Mouse (Mus musculus): Measurements from ENCODE around the gene 2610318N02Rik.

The 2610318N02Rik gene

DNA sequence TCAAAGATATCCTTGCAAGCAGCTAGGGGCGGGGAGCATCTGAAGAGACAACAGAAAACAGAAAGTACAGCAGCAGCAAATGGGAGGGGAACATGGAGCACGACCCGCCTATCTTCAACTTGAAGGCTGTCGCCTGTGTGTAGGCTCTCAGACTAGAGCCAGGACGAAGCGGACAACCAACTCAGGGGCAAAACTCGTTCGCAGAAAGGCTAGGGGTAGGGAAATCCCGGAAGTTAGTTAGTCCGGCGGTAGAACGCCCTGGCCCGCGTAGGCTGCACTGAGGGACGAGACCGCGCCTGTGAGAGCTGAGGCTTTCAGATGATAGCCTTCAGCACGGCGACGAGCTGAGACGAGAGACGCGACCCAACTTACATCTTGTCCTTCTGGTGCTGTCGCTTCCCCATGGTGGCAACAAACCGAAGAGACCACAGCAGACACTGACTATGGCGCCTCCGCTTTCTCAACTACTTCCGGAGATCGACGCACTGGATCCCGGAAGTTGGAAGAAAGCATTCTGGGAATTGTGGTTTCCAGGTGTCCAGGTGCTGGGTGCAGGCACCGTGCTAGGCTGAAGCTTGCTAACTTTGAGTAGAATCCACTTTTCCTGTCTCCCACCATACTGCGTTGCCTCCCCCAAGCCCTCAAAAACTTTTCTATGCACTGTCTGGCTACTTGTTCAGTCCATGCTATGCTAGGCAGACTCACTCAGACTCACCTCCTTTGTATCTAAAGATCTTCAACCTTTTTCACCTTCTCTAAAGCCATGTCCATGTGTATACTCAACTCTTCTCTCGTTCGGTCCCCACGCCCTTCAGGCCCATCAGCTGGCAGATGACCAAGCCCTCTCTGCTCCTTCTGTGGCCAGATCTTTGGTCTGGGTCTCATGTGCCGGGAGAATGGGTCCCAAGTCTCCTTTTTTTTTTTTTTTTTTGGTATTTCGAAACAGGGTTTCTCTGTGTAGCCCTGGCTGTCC, 13.9 kb downstream of the 2610318N02Rik start, which contains the start of gene Ppil2:
Gene Ppil2 (minus strand): TSS at position 487 of the 973 bp plus-strand sequence.
- DNase-seq (ENCODE audit: low spot score in 2 of 2), result peak; percentile 64 to 76

DNA sequence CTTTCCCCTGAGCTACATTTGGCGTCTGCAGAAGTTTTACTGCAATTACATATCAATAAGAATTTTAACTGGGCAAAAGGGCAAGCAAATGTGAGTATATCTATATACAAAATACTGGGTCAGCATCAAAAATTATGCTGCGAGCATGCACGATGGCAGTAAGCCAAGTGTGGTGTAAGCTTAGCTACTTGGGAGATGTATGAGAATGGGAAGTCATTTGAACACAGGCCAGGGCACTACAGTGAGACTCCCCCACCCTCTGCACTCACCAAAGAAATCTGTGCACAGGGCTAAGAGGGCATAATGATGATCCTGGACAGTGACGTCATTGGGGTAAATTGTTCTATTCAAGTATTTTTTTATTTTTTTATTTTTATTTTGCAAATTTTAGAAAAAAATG, 20.4 kb downstream of the 2610318N02Rik start:
- DNase-seq (ENCODE audit: low spot score in 2 of 2), result no peak

DNA sequence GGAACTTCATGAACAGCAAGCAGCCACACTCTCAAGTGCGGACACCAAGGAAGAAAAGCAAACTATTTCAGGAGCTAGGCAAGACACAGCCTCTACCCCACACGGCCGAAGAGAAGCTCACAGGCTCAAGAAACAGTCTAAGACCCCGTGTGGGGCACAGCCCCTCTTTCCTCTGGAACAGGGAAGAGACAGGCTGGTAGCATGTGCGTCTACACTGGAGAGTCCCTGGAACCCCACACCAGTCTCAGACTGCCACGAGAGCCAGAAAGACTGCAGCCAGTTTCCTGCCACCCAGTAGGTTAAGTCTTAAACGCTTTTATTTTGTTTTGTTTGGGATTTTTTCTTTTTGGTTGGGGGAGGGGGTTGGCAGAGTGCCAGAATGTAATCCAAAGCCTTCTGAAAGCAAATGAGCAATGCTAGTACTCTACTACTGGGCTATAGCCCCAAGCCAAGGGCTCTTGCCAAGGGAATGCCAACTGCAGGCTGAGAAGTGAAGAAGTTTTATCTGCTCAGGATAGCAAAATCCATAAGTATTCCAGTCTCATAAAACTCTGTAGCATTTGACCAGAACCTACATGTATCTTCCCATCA, 22.2 kb downstream of the 2610318N02Rik start:
- DNase-seq (ENCODE audit: low spot score in 2 of 2), result no peak

DNA sequence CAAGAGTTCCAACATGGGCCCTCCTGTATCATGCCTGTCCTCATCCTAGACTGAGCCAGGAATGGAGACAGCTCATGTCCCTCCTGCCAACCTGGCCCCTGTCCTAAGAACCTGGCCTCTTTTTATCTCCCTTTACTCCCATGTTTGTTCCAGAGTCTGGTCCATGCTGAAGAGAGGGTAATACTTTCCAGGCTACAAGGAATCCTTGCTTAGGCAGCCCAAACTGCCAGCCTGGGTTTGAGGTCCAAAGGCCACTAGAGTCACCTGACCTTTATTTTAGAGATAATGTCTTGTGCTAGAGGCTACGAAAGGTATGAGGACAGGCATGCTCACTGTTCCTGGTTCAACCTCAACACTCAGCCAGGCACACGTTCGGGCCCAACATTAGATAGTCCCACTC, 28.0 kb downstream of the 2610318N02Rik start:
- no peak for DNase-seq (ENCODE audit: low spot score in 2 of 2)

DNA sequence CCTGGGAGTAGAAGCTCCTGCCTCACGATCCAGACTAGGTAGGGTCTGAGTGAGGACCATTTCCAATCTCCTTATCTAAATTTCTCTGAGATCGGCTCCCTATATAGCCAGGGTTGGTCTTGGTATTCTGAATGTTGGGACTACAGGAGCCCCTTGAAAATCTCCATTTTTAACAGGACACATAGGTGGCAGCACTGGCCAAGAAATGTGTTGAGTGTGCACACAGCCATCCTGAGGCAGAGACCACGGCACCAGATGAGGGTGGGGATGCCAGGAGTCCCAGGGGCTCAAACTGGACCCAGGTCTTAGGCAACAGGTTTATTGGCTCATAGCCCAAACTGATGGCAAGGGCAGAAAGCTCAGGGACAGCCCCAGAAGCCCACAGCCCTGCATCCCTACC, 36.6 kb downstream of the 2610318N02Rik start:
- DNase-seq (ENCODE audit: low spot score in 2 of 2), result no peak

DNA sequence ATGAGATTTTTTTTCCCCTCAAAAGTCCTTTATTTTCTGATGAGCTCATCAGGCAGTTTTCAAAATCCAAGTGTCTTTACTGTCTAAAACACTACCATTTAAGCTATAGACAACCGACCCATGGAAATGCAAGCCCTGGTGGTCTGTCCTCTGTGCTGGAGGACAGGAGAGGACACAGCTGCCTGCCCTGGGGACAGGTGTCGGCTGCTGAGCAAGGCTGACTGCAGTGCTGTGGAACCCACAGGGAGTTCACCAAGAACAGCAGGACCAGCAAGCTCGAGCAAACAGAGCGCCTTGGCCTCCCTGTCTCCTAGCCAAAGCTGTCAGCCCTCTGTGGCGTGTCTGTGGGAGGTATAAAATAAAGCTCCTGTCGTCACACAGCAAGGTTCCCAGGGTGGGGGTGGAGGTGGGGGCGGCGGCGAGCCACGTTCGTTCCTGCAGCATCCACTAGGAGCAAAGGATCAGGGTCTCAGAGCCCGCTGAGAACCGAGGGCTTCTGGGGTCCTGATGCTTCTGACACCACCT, 38.2 kb downstream of the 2610318N02Rik start:
- DNase-seq (ENCODE audit: low spot score in 2 of 2), result no peak

DNA sequence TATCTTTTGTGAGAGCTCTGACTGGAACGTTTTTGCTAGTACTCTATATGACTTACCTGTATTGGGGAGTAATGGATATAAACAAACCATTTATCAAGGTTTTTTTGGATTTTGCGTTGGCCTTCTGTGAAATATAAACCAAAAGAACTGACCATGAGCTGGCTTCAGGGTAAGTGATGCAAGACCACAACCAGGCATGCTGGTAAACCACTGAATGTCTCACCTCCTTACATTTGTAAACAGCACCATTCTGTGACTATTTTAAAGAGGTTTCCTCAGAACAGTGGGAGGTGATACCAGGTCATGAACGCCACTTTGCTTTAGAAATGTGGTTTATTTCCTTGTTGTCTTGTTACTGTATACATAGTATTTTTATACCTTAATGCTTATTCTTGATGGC, 38.7 kb downstream of the 2610318N02Rik start:
- no peak for DNase-seq (ENCODE audit: low spot score in 2 of 2)

DNA sequence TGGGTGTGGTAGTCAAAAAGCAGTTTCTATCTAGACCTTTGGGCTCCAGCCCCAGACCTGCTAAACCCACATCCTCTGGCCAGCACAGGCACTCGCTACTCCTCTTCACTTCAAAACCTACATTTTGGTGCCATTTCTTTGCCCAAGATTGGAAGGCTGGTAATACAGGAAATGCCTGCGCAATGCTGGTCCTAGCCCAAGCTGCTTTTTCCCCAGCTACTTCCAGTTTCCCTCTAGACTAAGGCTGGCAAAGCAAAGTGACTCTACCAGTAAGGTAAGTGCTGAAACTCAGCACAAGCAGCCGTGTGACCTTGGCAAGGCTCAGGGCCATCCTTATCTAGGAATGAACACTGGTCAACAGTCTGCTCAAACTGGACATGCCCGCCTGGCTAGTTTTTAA, 39.3 kb downstream of the 2610318N02Rik start:
- DNase-seq (ENCODE audit: low spot score in 2 of 2), result no peak

DNA sequence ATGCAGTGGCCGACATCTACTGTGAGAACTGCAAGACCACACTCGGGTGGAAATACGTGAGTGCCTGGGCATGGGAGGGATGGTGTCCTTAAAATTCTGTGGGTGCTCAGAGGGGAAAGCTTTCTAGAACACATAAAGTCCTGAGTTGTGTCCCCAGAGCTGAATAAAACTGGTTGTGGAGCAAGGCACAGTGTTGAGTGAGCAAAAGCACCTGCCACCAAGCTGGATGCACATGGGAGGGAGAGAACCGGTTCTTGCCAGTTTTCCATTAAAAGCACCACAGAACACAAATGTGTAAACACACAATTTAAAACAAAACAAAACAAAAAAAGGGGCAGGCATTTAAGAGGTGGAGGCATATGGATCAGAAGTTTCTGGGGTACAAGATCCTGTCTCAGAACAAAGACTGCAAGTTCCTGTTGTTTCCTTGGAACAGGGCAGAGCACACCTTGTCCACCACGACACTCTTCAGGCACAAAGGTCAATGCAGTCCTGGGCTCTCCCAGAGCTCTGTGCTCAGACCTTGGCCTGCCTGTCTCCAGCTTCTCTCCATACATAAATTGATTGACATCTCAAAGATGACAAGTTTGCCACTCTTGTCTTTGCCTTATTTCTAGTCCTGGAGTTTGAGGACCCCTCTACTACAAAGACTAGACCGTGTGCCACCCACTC, 42.7 kb downstream of the 2610318N02Rik start:
- no peak for DNase-seq (ENCODE audit: low spot score in 2 of 2)

DNA sequence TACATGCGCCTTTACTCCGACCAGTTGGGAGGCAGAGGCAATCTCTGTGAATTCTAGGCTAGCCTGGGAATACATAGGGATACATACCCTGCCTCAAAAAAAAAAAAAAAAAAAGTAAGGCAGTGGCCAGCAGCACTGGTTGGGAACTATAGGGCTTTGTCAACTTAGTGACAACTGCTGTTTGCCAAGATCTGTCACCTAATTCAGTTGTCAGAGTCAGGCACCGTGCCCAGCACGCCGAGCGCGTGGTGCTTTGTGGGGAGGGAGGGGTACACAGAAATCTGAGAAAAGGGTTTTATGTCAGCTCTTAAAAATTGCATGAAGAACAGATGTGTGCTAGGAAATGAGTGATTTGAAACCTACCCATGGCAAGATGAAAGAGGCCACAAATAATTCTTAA, 46.9 kb downstream of the 2610318N02Rik start:
- DNase-seq (ENCODE audit: low spot score in 2 of 2), result no peak

DNA sequence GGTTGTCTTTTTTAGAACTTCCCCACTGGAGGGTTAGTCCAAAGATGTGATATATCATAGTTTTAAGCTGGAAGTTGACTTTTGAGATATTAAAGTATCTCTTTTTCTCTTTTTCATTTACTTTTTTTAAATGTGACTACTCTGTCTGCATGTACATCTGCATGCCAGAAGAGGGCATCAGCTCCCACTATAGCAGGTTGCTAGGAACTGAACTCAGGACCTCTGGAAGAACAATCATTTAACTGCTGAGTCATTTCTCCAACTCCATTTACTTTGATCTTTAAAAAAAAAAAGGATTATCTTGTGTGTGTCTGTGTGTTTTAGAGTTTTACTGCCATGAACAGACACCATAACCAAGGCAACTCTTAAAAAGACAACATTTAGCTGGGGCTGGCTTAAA, 48.1 kb downstream of the 2610318N02Rik start:
- no peak for DNase-seq (ENCODE audit: low spot score in 2 of 2)

DNA sequence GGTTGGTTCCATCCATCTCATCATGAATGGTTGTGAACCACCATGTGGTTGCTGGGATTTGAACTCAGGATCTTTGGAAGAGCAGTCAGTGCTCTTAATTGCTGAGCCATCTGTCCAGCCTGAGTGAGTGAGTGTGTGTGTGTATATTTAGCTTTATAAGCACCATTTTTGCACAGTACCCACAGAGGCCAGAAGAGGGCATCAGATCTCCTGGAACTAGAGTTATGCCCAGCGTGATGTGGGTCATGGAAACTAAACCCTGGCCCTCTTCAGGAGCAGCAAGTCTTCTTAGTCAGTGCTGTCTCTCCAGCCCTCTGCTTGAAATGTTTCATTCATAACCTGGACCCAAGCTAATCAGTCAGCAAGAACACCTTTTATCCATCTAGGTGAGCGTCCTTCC, 48.7 kb downstream of the 2610318N02Rik start:
- no peak for DNase-seq (ENCODE audit: low spot score in 2 of 2)

DNA sequence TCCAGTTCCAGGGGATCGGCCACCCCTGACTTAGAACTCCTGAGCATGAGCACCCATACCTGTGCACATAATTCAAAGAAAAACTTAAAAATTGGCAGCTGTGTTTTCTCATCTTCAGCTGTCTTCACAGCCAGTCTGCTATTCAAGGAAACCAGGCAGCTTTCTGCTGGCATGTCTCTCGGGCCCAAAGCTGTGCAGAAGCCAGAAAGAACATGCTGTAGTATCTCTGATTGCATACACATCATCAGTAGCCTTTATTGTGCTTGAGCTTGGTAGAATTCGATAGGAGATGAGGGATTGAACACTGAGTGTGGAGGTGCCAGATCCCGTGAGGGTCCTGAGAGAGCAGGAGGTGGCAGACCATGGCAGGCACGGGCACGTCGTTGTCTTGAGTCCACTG, 52.0 kb downstream of the 2610318N02Rik start:
- no peak for DNase-seq (ENCODE audit: low spot score in 2 of 2)

DNA sequence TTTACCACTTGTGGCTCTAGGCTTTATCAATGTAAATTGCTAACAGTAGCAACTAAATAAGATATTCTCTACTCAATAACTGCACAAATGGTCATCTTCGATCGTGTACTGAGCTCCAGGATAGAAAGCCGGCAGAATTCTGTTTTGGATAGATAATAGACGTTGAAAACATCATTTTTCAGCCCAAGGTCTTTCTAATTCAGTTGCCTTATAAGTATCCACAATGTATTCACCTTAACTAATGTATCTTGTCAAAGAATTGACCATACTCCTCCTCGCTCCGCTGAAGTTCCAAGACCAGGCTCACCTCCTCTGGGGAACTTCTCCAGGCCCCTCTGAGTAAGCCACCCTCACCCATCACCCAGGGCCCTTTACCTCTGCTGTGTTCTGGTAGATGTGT, 54.3 kb downstream of the 2610318N02Rik start:
- no peak for DNase-seq (ENCODE audit: low spot score in 2 of 2)

DNA sequence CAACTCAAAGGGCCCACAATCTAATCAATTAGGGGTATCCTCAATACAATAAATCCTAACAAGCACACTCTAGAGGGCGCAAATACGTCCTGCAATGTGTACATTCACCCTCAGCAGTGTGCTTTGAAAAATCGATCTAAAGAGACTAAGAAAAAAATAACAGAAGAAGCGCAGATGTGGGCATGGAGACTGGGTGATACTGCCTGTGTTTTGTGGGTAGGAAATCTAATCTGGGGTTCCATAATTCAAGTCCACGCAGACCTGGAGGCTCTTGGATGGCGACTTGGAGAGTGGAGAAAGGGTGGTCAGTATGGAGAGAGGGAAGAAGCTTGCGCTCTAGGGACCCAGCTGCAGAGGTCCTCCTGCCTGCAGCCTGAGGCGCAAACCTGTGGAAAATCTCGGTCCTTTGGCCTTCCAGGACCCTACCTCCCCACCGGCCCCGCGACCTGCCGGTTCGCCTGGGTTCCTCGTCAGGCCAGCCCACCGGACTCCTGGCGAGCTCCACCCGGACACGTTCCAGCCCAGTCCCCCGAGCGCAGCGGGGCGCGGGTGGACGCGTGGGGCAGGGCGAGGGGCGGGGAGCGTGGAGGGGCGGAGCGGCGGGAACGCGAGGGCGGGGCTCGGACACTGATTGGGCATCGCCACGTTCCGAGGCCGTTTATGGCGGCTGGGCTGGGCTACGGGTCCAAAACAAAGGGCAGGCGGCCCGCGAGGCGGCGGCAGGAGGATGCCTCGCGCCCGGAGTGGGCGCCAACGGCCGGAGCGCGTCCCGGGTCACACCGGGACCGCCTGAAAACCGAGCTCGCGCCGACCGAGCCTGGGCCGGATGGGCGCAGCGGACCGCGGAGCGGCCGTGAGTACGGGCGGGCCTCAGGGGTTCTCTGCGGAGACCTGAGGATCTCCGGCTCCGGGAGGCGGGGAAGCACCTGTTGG, 55.2 kb downstream of the 2610318N02Rik start, which contains the start of gene Ypel1:
Gene Ypel1 (plus strand): TSS at position 186 of the 933 bp plus-strand sequence.
- DNase-seq (ENCODE audit: low spot score in 2 of 2), result peak; percentile 65 to 76

DNA sequence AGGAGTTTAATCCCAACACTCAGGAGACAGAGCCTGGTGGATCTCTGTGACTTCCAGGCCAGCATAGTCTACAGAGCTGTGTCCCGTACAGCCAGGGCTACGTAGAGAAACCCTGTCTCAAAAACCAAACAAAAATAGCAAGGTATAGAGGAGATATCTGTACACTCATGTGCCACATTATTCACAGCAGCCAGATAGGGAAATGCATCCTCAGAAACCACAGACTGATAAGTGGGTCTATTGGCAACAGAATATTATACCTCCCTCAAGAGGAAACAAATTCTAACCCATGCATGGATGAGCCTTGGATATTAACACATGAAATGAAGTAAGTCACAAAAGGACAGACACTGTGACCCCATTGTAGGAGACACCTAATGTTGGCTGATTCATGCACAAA, 57.4 kb downstream of the 2610318N02Rik start:
- no peak for DNase-seq (ENCODE audit: low spot score in 2 of 2)
